Mouse (Mus musculus) MEL (cell line): ENCODE results near the gene Comt. TPM values are rescaled to one million over a fixed set of nuclear protein-coding genes. Genes with fewer than 3 reads are reported as not detected.

Source experiments
- DNase-seq: peaks from one replicate; pipeline ENCODE4 v3.0.0; 2011; ENCODE audit warnings: low read depth, low spot score
- H3K27ac ChIP-seq: 2 replicates; pipeline ENCODE4 v1.5.1; 2012; ENCODE audit warnings: low read depth, mild to moderate bottlenecking, control low read depth, low read length, moderate library complexity; ENCODE audit not compliant: control insufficient read depth
- H3K27me3 ChIP-seq, 2 experiments: fragments of 150-350 bp in 1 of 2; sonication (generic) in 1 of 2; 2 replicates each; pipeline ENCODE4 v1.6.1; 2012; ENCODE audit warnings: low read length in 2 of 2, mild to moderate bottlenecking in 2 of 2, improper control_type of control experiment in 1 of 2, moderate library complexity in 1 of 2; ENCODE audit not compliant: insufficient read depth in 2 of 2, control insufficient read depth in 1 of 2
- H3K36me3 ChIP-seq, 2 experiments: 2 replicates each; pipeline ENCODE4 v1.6.1; 2012 to 2014; ENCODE audit warnings: low read length in 2 of 2, improper control_type of control experiment in 1 of 2, inconsistent platforms in 1 of 2, mild to moderate bottlenecking in 1 of 2; ENCODE audit not compliant: insufficient read depth in 2 of 2, control insufficient read depth in 1 of 2
- H3K4me1 ChIP-seq, 2 experiments: fragments of 150-350 bp in 1 of 2; sonication (generic) in 1 of 2; 2 replicates each; pipeline ENCODE4 v1.6.1; 2012; ENCODE audit warnings: low read length in 2 of 2, improper control_type of control experiment in 1 of 2, mild to moderate bottlenecking in 1 of 2; ENCODE audit not compliant: insufficient read depth in 2 of 2, control insufficient read depth in 1 of 2
- H3K4me3 ChIP-seq, 2 experiments: fragments of 150-350 bp in 1 of 2; sonication (generic) in 1 of 2; 2 replicates each; pipeline ENCODE4 v1.5.1; 2012; ENCODE audit warnings: low read depth in 2 of 2, low read length in 2 of 2, mild to moderate bottlenecking in 2 of 2, moderate library complexity in 2 of 2, control low read depth in 1 of 2, improper control_type of control experiment in 1 of 2; ENCODE audit not compliant: control insufficient read depth in 1 of 2, insufficient read depth in 1 of 2
- H3K79me2 ChIP-seq: 2 replicates; pipeline ENCODE4 v1.6.1; 2012; ENCODE audit warnings: mild to moderate bottlenecking, low read length, moderate library complexity; ENCODE audit not compliant: control insufficient read depth, poor library complexity, insufficient read depth
- H3K9ac ChIP-seq: 2 replicates; pipeline ENCODE4 v1.6.1; 2012; ENCODE audit warnings: low read depth, mild to moderate bottlenecking, control low read depth, low read length, moderate library complexity; ENCODE audit not compliant: control insufficient read depth, poor library complexity, severe bottlenecking
- H3K9me3 ChIP-seq: fragments of 150-350 bp; sonication (generic); replicated peaks from 2 replicates; pipeline ENCODE4 v1.6.1; 2012; ENCODE audit warnings: mild to moderate bottlenecking, low read length, improper control_type of control experiment, moderate library complexity; ENCODE audit not compliant: insufficient read depth
- BHLHE40 ChIP-seq: IDR thresholded peaks from 2 replicates; pipeline ENCODE4 v1.6.1; 2012; ENCODE audit warnings: low read depth, mild to moderate bottlenecking, inconsistent platforms, low read length, improper control_type of control experiment, borderline replicate concordance
- EP300 ChIP-seq, 2 experiments: IDR thresholded peaks; 2 replicates each; pipeline ENCODE4 v1.6.1; 2011; ENCODE audit warnings: improper control_type of control experiment in 2 of 2, low read length in 2 of 2, low read depth in 1 of 2, mild to moderate bottlenecking in 1 of 2
- HCFC1 ChIP-seq: IDR thresholded peaks from 2 replicates; pipeline ENCODE4 v1.6.1; 2012; ENCODE audit warnings: low read depth, mild to moderate bottlenecking, inconsistent platforms, low read length, improper control_type of control experiment, moderate library complexity
- MAZ ChIP-seq: IDR thresholded peaks from 2 replicates; pipeline ENCODE4 v1.6.1; 2012; ENCODE audit warnings: low read depth, mild to moderate bottlenecking, inconsistent platforms, low read length, improper control_type of control experiment
- MYB ChIP-seq: IDR thresholded peaks from 2 replicates; pipeline ENCODE4 v1.6.1; 2011; ENCODE audit warnings: mild to moderate bottlenecking, low read depth, low read length, improper control_type of control experiment
- MYC ChIP-seq: IDR thresholded peaks from 2 replicates; pipeline ENCODE4 v1.6.1; 2011; ENCODE audit warnings: low read depth, mild to moderate bottlenecking, low read length, improper control_type of control experiment, moderate library complexity
- NRF1 ChIP-seq: IDR thresholded peaks from 2 replicates; pipeline ENCODE4 v1.6.1; 2014; ENCODE audit warnings: low read depth, mild to moderate bottlenecking, inconsistent platforms, low read length, improper control_type of control experiment, moderate library complexity; ENCODE audit not compliant: poor library complexity, insufficient read depth, severe bottlenecking
- POLR2AphosphoS2 ChIP-seq: IDR thresholded peaks from 2 replicates; pipeline ENCODE4 v1.6.1; 2011; ENCODE audit warnings: low read length, improper control_type of control experiment
- RCOR1 ChIP-seq: IDR thresholded peaks from 2 replicates; pipeline ENCODE4 v1.6.1; 2012; ENCODE audit warnings: low read depth, mild to moderate bottlenecking, inconsistent platforms, low read length, improper control_type of control experiment
- SIN3A ChIP-seq: IDR thresholded peaks from 2 replicates; pipeline ENCODE4 v1.6.1; 2012; ENCODE audit warnings: low read length, improper control_type of control experiment, inconsistent platforms
- TBP ChIP-seq: IDR thresholded peaks from 2 replicates; pipeline ENCODE4 v1.8.0; 2011; ENCODE audit warnings: low read depth, low read length, improper control_type of control experiment
- TCF12 ChIP-seq: IDR thresholded peaks from 2 replicates; pipeline ENCODE4 v1.6.1; 2014; ENCODE audit warnings: low read depth, mild to moderate bottlenecking, inconsistent platforms, low read length, improper control_type of control experiment, moderate library complexity
- USF2 ChIP-seq, 2 experiments: IDR thresholded peaks; 2 replicates each; pipeline ENCODE4 v1.6.1; 2011 to 2012; ENCODE audit warnings: improper control_type of control experiment in 2 of 2, low read length in 2 of 2, borderline replicate concordance in 1 of 2, inconsistent platforms in 1 of 2, low read depth in 1 of 2, mild to moderate bottlenecking in 1 of 2; ENCODE audit not compliant: insufficient read depth in 1 of 2
- ZC3H11A ChIP-seq: IDR thresholded peaks from 2 replicates; pipeline ENCODE4 v1.6.1; 2012; ENCODE audit warnings: low read depth, mild to moderate bottlenecking, inconsistent platforms, low read length, improper control_type of control experiment
- ZMIZ1 ChIP-seq: IDR thresholded peaks from 2 replicates; pipeline ENCODE4 v1.6.1; 2012; ENCODE audit warnings: low read depth, mild to moderate bottlenecking, inconsistent platforms, low read length, improper control_type of control experiment, moderate library complexity
- polyA plus RNA-seq, 2 experiments: library from polyadenylated mRNA; stranded (reverse) in 1 of 2; unstranded in 1 of 2; fragments of >175 nt in 1 of 2; fragments of >200 nt in 1 of 2; gene quantifications; 2 replicates each; pipeline versions ENCODE4 v1.2.1 to v1.2.4; 2012; ENCODE audit warnings: low replicate concordance in 2 of 2, low read depth in 1 of 2; ENCODE audit not compliant: insufficient read length in 2 of 2, insufficient read depth in 1 of 2, missing spikeins in 1 of 2
- total RNA-seq: library from RNA; depleted of rRNA; stranded (reverse); fragments of 300-350 nt; gene quantifications from 2 replicates; pipeline ENCODE4 v1.2.3, GENCODE M21; 2012

Comt gene
- total and polyA plus RNA-seq, 3 experiments: 62.5 to 71.8 TPM; not detected in 1

GRCm38 (mm10) chr16:18416094-18416761 is 10.4 kb downstream of the Comt start:
- peaks cover 27 to 34% of the 10 kb centered on the region in 2 experiments for H3K4me1 ChIP-seq
- H3K4me3 ChIP-seq: no peak overlapping the region
- no peaks in the 10 kb centered on the region for H3K27me3 ChIP-seq
- DNase-seq: no peak
- peaks cover 4 to 35% of the 10 kb centered on the region in 2 experiments for H3K36me3 ChIP-seq
- H3K9ac ChIP-seq: no peak overlapping the region
- H3K27ac ChIP-seq: no peak overlapping the region
- TF ChIP-seq HCFC1 (no peak), USF2 (IDR thresholded peaks at IDR 0.05; ENCODE audit: borderline replicate concordance in 1 of 2, insufficient read depth in 1 of 2, low read depth in 1 of 2, low read length in 2 of 2) (no peak), EP300 (IDR thresholded peaks at IDR 0.05; ENCODE audit: low read depth in 1 of 2, low read length in 2 of 2) (no peak)
- no peaks in the 10 kb centered on the region for H3K9me3 ChIP-seq
- H3K79me2 ChIP-seq: no peaks in the 10 kb centered on the region; the same call in 1 of the 2 replicates

- TF ChIP-seq BHLHE40 (no peak), MYB (no peak), MYC (no peak), NRF1 (no peak), ZMIZ1 (no peak), ZC3H11A (no peak), TBP (no peak), RCOR1 (no peak), HCFC1 (no peak), USF2 (IDR thresholded peaks at IDR 0.05; ENCODE audit: borderline replicate concordance in 1 of 2, insufficient read depth in 1 of 2, low read depth in 1 of 2, low read length in 2 of 2) (no peak), MAZ (no peak), SIN3A (no peak), POLR2AphosphoS2 (no peak), TCF12 (no peak)
- Histone ChIP-seq H3K4me1 (peaks cover 9 to 12% of the 10 kb centered on the region in 2 experiments), H3K9ac (no peak overlapping the region), H3K36me3 (peaks cover 4 to 13% of the 10 kb centered on the region in 2 experiments), H3K4me3 (no peak overlapping the region), H3K9me3 (no peaks in the 10 kb centered on the region), H3K79me2 (no peaks in the 10 kb centered on the region; the same call in 1 of the 2 replicates), H3K27me3 (no peaks in the 10 kb centered on the region), H3K27ac (peak overlapping the region; percentile 3; the same call in 1 of the 2 replicates)
- peak; percentile 59 for DNase-seq
Measured at GRCm38 (mm10) chr16:18413032-18413816, 13.4 kb downstream of the Comt start.
